Mouse (Mus musculus): Measurements from ENCODE around the gene Trub1. TPM values are rescaled to one million over a fixed set of nuclear protein-coding genes. Genes with fewer than 3 reads are reported as not detected.

Trub1 gene
- polyA plus RNA-seq (2012) = 7.7 and 14.0 TPM in 2 replicates

GRCm38 (mm10) chr19:57452492-57453217, at the start of gene Trub1:
TSS of gene Trub1 (plus strand) at chr19:57452912.
- no peak for TF ChIP-seq GATA1 (IDR thresholded peaks at IDR 0.05; ENCODE audit: low read length)

GRCm38 (mm10) chr19:57403700-57404501, 48.8 kb upstream of the Trub1 start:
- no peak for TF ChIP-seq GATA1 (IDR thresholded peaks at IDR 0.05; ENCODE audit: low read length)

- TF ChIP-seq GATA1 (IDR thresholded peaks at IDR 0.05; ENCODE audit: low read length) = no peak
Observed at GRCm38 (mm10) chr19:57404502-57404848, 48.2 kb upstream of the Trub1 start.

- no peak for TF ChIP-seq GATA1 (IDR thresholded peaks at IDR 0.05; ENCODE audit: low read length)
Observed at GRCm38 (mm10) chr19:57407947-57408346, 44.8 kb upstream of the Trub1 start.

GRCm38 (mm10) chr19:57411375-57412196, 41.1 kb upstream of the Trub1 start:
- TF ChIP-seq GATA1 (IDR thresholded peaks at IDR 0.05; ENCODE audit: low read length) = no peak

- TF ChIP-seq GATA1 (IDR thresholded peaks at IDR 0.05; ENCODE audit: low read length) = no peak
Observed at GRCm38 (mm10) chr19:57413170-57413569, 39.5 kb upstream of the Trub1 start.

- TF ChIP-seq GATA1 (IDR thresholded peaks at IDR 0.05; ENCODE audit: low read length) = no peak
Observed at GRCm38 (mm10) chr19:57413918-57414317, 38.8 kb upstream of the Trub1 start.

GRCm38 (mm10) chr19:57415031-57415807, 37.5 kb upstream of the Trub1 start:
- no peak for TF ChIP-seq GATA1 (IDR thresholded peaks at IDR 0.05; ENCODE audit: low read length)

- TF ChIP-seq GATA1 (IDR thresholded peaks at IDR 0.05; ENCODE audit: low read length) = no peak
Observed at GRCm38 (mm10) chr19:57417800-57418580, 34.7 kb upstream of the Trub1 start.

GRCm38 (mm10) chr19:57423402-57423801, 29.3 kb upstream of the Trub1 start:
- no peak for TF ChIP-seq GATA1 (IDR thresholded peaks at IDR 0.05; ENCODE audit: low read length)

GRCm38 (mm10) chr19:57425296-57425695, 27.4 kb upstream of the Trub1 start:
- no peak for TF ChIP-seq GATA1 (IDR thresholded peaks at IDR 0.05; ENCODE audit: low read length)

- no peak for TF ChIP-seq GATA1 (IDR thresholded peaks at IDR 0.05; ENCODE audit: low read length)
Observed at GRCm38 (mm10) chr19:57426841-57427240, 25.9 kb upstream of the Trub1 start.

- TF ChIP-seq GATA1 (IDR thresholded peaks at IDR 0.05; ENCODE audit: low read length) = no peak
Observed at GRCm38 (mm10) chr19:57427756-57428438, 24.8 kb upstream of the Trub1 start.

GRCm38 (mm10) chr19:57428641-57429040, 24.1 kb upstream of the Trub1 start:
- TF ChIP-seq GATA1 (IDR thresholded peaks at IDR 0.05; ENCODE audit: low read length) = no peak
